Mouse (Mus musculus): ENCODE data around the gene Snapc2. TPM values are rescaled to one million over a fixed set of nuclear protein-coding genes. Genes with fewer than 3 reads are reported as not detected.

The Snapc2 gene
- total RNA-seq, 2 experiments from 2014 or later, result 27.1 to 31.2 TPM

DNA sequence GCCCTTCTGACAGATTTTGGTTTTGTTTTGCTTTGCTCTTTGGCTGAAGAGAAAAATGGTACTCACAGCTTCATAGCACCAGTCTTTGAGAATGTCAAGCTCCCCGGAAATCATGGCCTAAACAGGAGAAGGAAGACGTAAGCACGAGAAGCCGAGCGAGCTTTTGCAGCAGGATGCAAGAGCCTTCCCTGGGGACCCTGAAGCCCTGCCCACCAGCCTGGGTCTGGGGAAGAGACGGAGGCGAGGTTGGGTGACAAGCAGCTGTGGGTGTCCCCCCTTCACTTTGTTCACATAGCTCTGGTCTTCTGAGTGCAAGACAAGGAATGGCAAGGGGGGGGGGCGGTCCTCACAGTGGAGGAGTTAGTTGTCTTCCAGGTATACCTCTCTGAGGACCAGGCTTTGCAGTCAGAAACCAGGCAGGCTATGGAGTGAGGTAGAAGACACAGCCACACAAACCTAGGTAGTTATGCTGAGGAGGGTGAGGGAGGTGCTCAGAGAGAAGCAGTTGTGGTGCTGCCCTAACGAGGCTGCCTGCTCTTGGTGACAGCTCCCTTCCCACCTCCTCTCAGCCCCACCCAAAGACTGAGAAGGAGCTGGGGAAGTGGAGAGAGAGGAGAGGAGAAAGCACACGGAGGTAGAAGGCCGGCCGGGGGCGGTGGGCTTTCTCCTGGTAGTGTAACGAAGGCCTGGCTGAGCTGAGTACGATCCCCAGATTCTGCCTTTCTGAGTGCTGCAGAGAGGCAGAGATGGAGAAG is 12.5 kb downstream of the Snapc2 start:
- DNase-seq (ENCODE audit: low spot score in 2 of 2), result peak in 1 of 2 experiments; percentile 7

DNA sequence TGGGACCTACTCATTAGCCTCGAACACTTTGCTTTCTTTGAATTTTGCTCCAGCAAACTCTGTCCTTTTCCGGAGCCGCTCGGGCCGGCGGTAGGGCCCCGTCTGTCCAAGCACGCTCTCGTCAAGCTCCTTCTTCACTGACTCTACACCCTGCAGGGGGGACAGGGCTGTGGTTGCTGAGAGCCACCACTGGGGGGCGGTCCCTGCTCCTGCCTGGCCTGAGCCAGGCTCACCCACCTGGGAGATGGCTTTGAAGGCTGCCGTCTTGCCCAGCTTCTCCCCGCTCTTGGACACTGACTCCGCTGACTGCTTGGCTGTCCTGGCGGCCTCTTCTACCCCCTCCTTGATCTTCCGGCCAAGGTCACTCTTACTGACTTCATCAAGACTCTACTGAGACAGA is 14.7 kb downstream of the Snapc2 start:
- DNase-seq (ENCODE audit: low spot score in 2 of 2), result peak in 1 of 2 experiments; percentile 45

DNA sequence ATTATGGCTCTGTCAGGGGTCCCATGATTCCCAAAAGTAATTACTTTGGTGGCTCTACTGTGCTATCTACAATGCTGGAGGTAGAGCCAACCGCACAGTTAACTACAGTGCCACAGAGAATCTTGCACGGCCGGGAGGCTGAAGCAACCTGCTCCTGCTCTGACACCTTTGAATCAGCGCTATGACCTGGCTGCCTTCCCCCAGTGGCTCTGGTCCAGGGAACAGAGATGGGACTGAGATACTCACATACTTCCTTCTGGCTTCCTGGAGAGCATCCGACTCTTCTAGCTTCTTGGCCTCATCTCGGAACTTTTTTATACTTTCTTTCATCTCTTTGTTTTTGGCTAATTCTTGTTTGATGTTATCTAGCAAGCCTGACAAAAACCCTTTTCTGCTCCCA is 16.7 kb downstream of the Snapc2 start:
- no peak for DNase-seq (ENCODE audit: low spot score in 2 of 2)

DNA sequence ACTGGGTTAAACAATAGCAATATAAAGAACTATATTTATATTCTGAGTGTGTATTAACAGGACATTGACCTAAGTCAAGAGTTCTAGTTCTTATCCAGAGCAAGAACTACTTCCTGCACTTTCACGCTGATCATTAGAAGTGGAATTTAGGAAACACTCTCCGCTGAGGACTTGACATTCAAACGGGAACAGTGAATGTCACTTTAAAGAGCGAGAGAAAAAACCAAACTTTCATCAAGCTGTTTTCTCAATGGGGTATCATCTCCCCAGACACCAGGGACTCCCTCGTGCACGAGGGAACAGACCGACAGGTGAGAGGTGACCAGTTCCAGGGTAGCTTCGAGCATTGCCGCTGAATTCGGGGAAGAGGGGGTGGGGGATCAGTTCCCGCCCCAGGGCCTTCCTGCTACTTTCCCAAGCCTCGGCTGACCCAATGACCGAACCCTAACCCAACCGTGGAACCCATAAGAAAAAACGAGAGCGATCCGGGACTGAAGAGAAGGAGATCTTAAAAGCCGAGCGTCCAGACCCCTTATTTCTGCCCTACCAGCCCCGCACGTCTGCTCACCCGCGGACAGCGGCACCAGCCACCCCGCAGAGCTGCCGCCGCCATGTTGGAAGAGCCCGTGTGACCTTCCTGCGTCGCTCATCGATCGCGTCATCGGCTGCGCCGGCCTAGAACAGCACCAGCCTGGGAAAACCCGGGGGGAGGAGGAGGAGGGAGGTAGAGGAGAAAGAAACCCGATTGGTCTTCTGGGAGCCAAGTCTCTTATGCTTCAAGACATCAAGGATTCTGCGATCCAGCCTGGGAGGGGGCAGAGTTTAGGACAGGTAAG is 22.6 kb downstream of the Snapc2 start, which contains the start of gene Timm44:
Gene Timm44, minus strand, starts transcription at position 639 of the 836 bp plus-strand sequence.
- DNase-seq (ENCODE audit: low spot score in 2 of 2), result peak; percentile 95

DNA sequence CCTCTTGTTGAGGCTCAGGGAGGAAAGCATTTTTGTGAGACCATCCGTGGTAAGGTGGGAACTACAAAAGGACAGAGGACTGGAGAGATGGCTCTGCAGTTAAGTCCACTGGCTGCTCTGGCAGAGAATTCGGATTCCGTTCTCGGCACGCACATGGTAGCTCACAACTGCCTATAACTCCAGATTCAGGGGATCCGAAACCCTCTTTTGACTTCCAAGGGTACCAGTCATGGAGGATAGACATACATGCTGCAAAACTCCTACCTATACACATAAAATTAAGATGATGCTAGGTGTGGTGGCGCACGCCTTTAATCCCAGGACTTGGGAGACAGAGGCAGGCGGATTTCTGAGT is 23.2 kb downstream of the Snapc2 start:
- DNase-seq (ENCODE audit: low spot score in 2 of 2), result no peak

DNA sequence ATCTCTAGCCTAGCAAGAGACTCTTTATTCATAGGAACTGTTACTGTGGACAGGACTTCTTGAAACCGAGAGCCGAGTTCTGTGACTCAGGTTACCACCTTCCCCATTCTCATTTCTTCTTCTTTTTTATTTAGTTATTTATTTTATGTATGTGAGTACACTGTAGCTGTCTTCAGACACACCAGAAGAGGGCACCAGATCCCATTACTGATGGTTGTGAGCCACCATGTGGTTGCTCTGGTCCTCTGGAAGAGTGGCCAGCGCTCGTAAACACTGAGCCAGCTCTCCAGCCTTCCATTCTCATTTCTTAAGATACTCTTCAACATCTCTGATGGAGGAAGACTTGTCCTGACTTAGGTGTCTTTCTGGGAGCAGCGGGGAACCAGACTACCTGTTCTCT is 39.9 kb downstream of the Snapc2 start:
- no peak for DNase-seq (ENCODE audit: low spot score in 2 of 2)

DNA sequence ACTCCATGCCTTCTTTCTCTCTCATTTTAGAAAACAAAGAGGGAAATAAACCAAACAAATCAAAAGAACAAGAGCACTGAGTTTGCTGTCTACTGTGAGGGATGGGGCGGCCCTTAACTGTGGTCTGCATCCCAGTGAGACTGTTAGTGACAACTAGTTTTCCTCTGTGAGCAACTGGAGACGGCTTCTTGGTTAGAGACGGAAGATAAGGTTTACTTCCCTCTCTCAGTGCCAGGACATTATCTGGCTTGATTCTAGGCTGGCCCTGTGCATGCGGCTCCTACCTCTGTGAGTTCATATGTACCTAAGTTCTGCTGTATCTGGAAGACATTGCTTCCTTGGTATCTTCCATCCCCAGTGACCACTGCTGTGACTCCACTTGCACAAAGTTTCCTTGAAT is 44.9 kb downstream of the Snapc2 start:
- DNase-seq (ENCODE audit: low spot score in 2 of 2), result no peak

DNA sequence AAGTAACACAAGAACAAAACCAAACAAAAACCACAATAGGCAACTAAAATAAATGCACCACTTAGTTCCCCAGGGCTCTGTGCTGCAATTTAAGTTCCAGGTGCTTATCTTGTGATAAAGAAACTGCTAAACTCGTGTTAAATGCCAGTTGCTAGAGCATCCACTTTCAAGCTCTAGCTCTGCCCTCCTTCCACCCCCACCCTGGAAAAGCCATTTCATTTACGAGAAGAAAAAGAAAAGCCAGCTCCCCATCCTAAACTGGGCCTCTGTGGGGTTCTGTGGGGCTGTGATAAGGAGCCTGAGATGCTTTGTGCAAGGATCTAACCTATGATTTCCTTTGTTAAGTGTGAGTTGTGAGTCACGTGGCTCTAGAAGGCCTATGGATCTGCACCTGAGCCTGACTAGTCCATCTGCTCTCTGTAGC is 51.3 kb downstream of the Snapc2 start:
- DNase-seq (ENCODE audit: low spot score in 2 of 2), result no peak

Other genes starting within 250 kb of the Snapc2 start
- under 1 TPM in 1 of 2 experiments, not detected in 1; 0.23 TPM for gene Cd209f, start 147.2 kb upstream of the Snapc2 start, total RNA-seq (2021)
- not detected for gene Cd209g, start 119.0 kb upstream of the Snapc2 start, total RNA-seq (2021)
- 100 to 1,000 TPM; 137 TPM for gene Evi5l, start 86.5 kb upstream of the Snapc2 start, total RNA-seq (2021)
- gene Prr36, start 35.6 kb upstream of the Snapc2 start, total RNA-seq (2021), result 10 to 100 TPM; 57.1 to 59.4 TPM
- gene Lrrc8e, start 26.3 kb upstream of the Snapc2 start, total RNA-seq (2021), result not detected
- 10 to 100 TPM; 66.4 to 69.8 TPM for gene Map2k7, start 14.3 kb upstream of the Snapc2 start, total RNA-seq (2021)
- gene Gm49320, start 14.2 kb upstream of the Snapc2 start, total RNA-seq (2021), result under 1 TPM in 1 of 2 experiments, not detected in 1; 0.73 TPM
- gene Tgfbr3l, start 4.9 kb upstream of the Snapc2 start, total RNA-seq (2021), result 1 to 10 TPM; 8.3 to 9.8 TPM
- gene Ctxn1, start 6.2 kb downstream of the Snapc2 start, total RNA-seq (2021), result 100 to 1,000 TPM; 450 to 459 TPM
- gene Timm44, start 22.8 kb downstream of the Snapc2 start, total RNA-seq (2021), result 10 to 100 TPM; 70.8 to 77.2 TPM
- gene Ccl25, start 72.1 kb downstream of the Snapc2 start, total RNA-seq (2021), result 10 to 100 TPM; 23.0 to 24.1 TPM
- 10 to 100 TPM; 65.5 to 75.7 TPM for gene Elavl1, start 72.3 kb downstream of the Snapc2 start, total RNA-seq (2021)
- gene Cers4, start 239.9 kb downstream of the Snapc2 start, total RNA-seq (2021), result 10 to 100 TPM; 42.4 to 50.7 TPM